Mouse (Mus musculus) G1E (cell line): ENCODE measurements around the gene Ociad2.

Experiments used
- CTCF ChIP-seq: IDR thresholded peaks from 2 replicates; pipeline ENCODE4 v1.5.1; 2012; ENCODE audit warnings: low read depth, low read length, inconsistent platforms, mixed read lengths
- GATA1 ChIP-seq: IDR thresholded peaks from 2 replicates; pipeline ENCODE4 v1.6.1; 2012; ENCODE audit warnings: borderline replicate concordance, low read length, inconsistent platforms, mixed read lengths
- POLR2AphosphoS5 ChIP-seq: IDR thresholded peaks from 2 replicates; pipeline ENCODE4 v1.6.1; 2012; ENCODE audit warnings: low read depth, low read length, inconsistent platforms; ENCODE audit not compliant: insufficient replicate concordance
- TAL1 ChIP-seq: conservative IDR thresholded peaks from 2 replicates; pipeline ENCODE4 v1.6.1; 2012; ENCODE audit warnings: low read depth, low read length, inconsistent platforms, mixed read lengths

DNA sequence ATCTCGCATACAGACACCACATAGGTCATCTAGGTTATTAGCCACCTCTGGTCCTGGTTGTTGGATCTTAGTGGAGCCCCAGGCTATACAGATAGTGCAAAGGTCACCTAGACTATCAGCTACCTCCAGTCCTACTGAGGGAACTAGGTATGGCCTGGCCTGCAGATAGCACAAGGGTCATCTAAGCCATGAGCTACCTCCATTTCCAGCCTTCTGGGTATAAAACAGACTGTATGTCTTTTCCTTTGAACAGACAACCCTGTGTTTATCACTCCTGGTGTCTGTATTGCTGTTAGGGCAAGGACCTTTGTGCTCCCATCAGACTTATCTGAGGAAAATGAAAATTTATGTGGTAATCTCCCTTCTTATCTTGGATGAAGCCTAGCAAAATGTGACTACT is 11.0 kb upstream of the Ociad2 start:
- TF ChIP-seq TAL1 (no peak), CTCF (no peak), POLR2AphosphoS5 (no peak), GATA1 (no peak)
